Mouse (Mus musculus) cerebellum, postnatal 36 days (tissue): Measurements from ENCODE around the gene Tmem95.
"Not testable (repeated sequence)": the region's sequence is repeated elsewhere in the genome, so short reads cannot be mapped to it uniquely, and the experiment has no call there.

Source experiments
- DNase-seq, 2 experiments: peaks; one replicate each; pipeline ENCODE4 v3.0.0; 2021 to 2022; ENCODE audit warnings: mixed read lengths in 2 of 2

Tmem95 gene

DNA sequence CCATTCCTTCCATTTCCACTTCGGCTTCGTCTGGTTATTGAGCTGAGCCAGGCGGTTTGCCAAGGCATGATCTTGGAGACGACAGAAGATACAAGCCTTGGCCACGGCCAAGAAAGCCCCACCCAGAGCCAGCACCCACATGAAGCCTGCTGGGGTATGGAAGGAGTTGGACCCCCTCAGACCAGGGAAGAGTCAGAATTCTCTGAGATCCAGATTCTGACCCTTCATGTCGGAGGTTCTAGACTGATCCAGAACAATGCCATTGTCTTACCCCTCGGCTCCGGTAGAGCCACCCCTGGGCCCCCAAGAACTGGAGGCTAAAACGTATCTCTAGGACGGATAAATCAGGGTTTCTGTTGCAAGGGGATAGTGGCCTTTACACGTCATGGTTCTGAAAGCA, at the start of gene Tmem95:
Gene Tmem95, minus strand, starts transcription at position 141 of the 400 bp plus-strand sequence.
- DNase-seq, result no peak

DNA sequence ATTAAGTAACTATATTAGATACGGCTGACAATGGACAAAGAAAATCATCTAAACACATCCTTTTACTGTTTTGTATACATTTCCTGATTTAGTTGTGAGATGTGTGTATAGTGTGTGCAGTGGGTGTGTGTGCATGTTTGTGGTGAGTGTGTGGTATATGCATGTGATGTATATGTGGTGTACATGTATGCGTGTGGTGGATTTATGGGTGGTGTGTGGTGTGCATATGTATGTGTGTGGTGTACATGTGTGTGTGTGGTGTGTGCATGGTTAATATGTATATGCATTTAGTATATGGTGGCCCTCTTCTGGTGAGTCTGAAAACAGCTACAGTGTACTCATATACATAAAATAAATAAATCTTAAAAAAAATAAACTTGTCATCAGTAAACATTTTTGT, 49.7 kb upstream of the Tmem95 start:
- DNase-seq, result no peak

DNA sequence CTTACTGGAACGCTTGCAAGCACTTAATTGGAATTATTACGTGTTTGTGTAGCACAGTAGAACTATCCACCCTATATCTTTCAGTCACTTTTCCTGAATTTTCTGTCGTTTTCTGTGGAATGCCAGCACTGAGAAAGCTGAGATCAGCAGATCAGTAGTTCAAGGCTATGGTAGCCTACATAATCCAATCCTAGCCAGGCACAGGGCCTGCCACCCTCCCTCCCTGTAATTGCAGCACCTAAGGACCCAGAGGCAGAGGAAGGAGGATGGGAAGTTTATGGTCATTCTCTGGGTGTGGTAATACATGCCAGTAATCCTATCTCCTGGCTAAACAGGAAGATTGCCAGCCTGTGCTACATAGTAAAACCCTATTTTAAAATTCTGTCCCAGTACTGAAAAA, 45.0 kb upstream of the Tmem95 start:
- DNase-seq, result no peak

DNA sequence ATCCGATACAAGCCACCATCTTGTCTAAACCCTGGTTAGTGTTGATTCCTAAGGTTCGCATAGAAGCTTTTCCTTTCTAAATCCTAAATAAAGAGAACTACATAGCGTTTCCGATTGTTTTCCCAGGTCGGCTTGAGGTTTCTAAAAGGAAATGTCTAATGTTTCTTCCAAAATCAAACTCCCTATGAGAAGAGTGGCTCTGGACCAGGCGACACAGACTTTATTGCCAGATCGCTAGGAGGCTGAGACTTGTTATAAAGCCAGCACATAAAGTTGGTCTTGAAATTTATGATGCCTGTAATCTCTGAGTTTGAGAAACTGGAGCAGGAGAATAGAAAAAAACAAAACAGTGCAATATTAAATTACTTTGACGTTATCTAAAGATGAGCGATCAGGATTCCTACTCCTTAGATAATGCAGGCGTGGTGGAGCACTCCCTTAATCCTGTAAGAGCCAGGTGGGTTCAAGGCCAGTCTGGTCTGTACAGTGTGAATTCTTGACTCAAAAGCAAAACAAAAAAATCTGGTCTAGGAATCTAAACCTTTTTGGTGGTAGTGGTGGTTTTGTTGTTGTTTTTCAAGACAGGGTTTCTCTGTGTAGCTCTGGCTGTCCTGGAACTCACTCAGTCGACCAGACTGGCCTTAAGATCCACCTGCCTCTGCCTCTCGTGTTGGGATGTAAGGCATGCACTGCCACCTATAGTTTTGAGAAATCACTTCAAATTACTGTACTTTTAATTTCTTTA, 44.4 kb upstream of the Tmem95 start:
- DNase-seq, result no peak

DNA sequence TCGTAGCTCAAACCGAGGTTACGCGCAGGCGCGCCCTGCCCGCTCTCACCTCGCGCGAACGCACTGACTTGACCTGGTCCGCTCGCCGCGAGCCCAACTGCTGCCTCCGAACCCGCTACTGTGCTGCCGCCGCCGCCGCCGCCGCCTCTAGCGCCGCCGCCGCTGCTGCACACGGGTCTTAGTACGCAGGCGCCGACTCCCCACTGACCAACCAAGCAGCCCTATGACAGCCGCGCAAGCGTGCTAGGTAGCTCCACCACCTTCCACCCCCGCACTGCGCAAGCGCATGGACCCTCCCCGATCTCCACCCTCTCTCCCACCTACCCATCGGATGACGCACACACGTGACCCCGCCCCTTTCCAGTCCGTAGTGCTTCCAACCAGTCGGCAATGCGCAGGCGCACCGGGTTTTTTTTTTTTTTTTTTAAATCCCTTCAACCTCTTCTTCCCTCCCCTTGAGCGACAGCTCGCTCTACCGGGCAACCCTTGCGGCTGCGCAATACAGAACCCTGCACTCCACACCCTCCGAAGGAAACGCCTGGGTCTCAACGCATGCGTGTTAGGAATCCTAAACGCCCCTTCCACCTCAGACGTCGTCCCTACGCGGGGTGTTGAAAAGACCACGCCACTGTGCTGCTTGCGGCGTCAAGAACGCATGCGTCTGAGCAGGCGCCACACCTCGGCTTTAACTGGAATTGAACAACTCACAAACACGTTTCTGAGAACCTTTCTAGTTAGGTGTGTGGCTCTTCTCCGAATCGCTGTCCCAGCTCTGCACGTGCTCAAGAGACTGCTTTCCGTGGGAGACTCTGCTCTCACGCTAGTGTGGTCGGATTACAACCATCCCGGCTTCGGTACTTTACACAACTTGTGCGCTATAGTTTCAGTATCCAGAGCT, 43.5 kb upstream of the Tmem95 start, which contains the start of gene Eif5a:
Gene Eif5a, minus strand, starts transcription at position 845 of the 898 bp plus-strand sequence.
- peak; percentile 100 for DNase-seq

DNA sequence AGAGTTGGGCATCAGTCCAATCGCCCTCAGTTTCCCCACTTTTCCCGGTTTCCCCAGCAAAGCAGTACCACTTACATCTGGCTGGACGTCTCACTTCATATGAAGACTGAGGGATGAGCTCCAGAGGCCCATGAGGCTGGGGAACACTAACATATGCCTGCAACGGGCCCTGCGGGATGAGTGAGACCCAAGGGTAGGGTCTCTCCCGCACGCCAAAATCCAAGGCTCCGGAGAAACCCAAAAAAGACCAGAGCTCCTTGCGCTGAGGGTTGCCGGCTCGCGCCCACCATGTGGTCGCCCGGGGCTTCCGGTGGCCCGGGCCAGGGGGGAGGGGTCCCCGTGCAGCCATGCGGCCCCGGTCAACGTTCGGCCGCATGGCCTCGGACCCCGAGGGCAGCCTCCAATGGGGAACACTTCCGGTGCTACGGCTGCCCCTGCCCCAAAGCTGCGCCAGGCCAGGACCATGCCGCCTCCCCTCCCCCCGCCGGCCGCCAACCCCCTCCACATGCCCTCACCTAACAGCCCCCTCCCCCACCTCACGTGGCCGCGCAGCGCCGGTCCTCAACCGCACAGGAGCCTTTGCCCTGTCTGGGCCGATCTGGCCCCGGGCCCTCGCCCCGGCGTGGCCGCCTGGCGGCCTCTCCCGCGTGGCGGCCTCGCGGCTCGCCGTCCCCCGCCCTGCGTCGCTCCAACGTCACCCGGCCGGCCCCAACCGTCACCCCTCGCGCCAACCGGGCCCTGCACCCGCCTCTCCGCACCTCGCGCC, 42.6 kb upstream of the Tmem95 start:
- DNase-seq, result peak in 1 of 2 experiments; percentile 40

DNA sequence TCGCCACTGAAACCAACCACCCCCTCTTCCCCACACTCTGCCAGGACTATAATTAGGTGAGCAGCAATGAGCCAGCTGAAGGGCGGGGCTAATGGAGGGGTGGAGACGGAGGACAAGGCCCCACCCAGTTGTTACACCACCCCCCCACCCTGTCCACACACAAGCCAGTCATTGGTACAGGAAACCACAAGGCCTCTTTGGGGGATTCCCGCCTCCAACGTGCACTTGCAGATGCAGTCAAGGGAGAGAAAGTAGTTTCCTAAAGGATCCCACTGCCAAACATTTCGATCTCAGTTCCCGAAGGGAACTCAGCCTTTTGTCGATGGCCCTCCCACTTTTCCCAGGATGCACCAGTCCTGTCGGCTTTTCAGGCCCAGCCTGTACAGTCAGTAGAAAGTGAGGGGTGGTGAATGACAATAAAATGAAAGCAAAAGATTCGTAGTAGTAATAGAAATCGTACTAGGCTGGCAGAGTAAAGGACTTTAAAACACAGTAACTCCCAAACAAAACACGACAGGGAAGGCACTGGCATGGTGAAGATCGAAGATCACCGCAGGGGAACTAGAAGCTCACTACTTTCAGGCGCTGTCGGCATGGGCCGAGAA, 41.9 kb upstream of the Tmem95 start:
- peak; percentile 39 to 42 for DNase-seq

DNA sequence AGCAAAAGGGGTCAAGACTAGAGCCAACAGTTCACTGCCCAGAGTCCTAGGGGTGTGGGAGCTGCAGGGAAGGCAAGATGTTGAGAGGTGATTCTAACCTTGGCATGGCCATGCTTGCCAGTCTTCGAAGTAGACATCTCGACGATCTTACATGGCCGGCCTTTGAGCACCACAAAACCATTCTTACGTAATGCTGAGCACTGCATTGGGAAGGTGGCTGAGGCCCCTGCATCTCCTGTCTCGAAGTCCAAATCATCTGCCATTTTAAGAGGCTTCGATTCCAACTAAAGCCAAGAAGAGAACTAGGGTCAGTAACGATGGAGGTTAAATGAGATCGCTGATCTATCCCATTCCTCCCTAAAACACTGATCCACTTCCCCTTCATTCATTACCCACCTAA, 41.2 kb upstream of the Tmem95 start:
- no peak for DNase-seq

DNA sequence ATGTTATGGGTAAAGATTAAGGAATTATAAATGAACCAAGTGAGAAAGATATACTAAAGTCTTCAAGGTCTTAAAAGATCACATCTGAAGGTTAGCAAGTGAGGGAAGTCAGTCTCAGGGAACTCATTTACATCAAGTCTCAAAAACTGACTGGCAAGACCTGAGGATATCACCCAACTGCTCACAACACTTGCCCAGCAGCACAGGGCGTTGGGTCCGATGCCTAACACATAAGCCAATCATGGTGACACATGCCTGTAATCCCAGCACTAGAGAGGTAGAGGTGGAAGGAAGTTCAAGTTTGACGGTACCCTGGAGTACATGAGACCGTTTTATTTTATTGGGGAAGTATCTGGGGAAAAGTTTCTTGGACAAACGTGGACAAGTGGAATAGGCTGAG, 40.3 kb upstream of the Tmem95 start:
- no peak for DNase-seq

DNA sequence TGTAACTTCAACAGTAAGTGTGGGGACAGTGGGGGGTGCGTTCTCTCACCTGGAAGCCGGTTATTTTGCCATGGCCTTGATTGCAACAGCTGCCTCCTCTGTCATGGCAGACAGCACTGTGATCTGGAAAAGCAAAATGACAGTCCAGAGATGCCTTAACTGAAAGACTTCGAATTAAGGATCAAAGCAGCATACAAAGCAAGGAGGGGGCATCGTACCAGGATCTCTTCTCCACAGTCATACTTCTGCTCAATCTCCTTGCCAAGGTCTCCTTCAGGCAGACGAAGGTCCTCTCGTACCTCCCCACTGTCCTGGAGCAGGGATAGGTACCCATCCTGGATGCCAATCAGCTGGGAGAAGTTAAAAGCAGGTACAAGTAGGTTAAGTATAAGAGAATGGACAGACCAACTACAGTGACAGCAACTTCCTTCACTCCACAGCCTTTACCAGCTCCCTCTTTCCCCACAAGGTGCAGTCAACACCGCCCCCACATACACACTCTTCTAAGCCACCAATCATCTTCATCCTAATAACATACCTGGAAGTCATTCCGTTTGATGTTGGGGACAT, 39.6 kb upstream of the Tmem95 start:
- no peak for DNase-seq

DNA sequence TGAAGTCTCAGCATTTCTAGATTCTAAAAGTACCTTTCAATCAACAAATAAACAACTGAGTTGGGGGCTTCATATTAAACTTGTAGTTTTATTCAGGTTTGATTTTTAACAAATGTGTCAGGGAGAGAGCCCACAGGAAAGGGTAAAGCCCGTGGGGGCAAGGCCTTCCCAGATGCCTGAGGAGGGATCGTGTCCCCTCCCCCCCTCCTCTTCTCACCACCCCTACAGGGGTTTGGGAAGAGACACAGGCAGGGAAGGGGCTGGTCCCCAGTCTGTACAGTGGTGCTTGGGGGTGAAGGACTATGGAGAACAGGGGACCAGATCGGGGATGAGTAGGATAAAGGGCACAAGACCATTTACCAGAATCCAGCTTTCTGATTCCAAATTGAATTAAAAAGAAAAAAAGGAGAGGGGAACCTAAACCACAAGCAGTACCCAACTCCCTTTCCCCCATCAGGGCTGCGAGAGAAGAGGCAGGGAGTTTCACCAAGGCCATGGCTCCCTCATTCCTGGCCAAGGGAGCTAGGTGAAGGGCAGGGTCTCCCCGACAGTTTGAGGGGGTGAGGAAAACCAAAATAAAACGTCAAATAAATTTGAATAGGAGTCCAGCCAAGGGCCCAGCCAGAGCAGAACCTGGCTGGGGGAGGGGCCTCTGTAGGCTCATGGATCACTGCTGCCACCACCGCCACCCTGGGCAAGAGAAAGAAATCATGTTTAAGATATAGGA, 39.0 kb upstream of the Tmem95 start:
- DNase-seq, result not testable (repeated sequence)

DNA sequence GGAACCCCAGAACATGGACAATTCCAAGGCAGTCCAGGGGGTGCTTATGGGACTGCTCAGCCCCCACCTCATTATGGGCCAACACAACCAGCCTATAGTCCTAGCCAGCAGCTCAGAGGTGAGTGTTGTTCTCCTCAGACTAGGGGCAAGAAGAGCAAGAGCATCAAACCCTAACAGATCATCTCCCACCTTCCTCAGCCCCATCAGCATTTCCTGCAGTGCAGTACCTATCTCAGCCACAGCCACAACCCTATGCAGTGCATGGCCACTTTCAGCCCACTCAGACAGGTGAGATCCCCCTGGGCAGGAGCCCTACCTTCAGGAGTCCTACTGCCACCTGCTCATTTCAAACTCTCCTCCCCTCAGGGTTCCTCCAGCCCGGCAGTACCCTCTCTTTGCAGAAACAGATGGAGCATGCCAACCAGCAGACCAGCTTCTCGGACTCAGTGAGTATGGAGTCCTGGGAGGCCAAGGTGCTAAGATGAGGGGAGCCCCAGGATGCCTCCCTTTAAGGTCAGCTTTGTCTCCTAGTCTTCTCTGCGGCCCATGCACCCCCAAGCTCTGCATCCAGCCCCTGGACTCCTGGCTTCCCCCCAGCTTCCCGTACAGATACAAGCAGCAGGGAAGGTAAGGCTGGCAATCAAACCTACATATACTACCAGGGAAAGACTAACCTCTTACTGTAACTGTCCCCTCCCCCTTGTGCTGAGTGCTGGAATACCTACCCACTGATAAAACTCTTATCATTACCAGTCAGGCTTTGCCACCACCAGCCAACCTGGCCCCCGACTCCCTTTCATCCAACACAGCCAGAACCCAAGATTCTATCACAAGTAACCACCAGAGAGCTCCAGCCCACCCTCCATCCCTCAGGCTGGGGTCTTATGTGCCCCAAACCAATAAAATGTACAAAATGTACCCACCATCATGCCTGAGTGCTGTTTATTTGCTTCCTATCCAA, 38.1 kb upstream of the Tmem95 start:
- DNase-seq, result no peak

DNA sequence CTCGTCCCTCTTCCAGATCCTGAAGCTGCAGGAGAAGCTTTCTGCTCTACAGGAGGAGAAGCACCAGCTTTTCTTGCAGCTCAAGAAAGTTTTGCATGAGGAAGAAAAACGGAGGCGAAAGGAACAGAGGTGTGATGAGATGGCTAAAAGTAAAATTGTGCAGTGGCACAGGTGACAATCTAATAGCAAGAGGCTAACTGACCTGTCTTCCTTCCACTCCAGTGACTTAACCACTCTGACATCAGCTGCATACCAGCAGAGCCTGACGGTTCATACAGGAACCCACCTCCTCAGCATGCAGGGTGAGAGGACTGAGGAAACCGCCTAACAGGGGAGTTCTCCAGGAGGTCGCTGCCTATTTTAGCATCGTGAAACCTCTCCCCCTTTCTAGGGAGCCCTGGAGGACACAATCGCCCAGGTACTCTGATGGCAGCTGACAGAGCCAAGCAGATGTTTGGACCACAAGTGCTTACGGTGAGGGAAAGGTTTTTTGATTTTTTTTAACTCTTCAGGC, 37.2 kb upstream of the Tmem95 start:
- no peak for DNase-seq

DNA sequence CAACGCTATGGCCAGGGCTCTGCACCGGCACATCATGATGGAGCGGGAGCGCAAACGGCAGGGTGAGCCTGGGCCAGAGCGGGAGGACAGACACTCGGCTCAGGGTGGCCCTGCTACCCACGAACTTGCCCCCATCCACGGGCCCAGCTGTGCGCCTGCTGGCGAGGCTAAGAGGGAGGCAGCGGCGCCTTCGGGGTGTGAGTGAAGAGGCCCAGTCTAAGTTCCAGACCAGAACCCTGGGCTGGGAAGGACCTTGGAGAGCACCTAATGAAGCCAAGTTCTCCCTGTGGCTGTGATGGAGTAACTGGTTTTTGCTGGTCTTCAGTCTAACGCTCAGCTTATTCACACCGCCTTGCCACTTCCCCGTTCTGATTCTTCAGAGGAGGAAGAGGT, 36.5 kb upstream of the Tmem95 start:
- DNase-seq, result no peak

DNA sequence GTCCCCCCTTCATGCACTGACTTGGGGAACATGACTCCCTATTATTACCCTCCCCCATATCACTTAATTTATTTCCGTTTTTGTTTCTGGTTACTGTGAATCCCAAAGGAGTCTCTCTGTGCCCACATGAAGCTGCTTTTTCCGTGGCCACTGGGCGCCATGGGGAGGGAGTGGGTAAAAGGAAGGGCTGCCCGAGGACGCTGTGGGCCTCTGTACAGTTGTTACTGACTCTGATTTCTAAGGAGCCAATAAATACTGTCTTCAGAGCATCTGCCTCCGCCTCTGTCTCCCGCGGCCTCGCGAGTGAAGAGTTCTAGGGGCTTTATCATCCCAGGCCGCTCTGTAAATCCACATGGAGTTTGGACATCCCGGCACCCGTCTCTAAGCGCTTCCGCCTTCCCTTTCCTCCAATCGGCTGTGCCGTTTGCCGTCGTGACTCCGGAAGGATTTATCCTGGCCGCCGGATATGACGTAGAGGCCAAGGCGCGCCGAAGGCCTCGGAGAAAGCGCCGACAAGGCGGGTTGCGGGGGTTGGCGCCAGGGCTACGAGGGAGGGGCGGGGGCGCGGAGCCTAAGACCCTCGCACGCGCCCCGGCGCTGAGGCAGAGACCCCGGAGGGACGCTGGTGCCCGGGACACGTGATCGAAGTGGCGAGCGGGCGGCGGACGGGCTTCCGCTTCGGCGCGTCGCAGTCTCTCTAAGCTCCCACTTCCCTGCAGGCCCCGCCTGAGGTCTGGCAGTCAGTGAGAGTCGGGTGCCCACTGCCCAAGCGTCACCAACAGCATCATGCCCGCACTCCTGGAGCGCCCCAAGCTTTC, 35.9 kb upstream of the Tmem95 start, which contains the start of gene Gps2:
Gene Gps2, plus strand, starts transcription at position 335 of the 818 bp plus-strand sequence.
- DNase-seq, result peak; percentile 94 to 97

DNA sequence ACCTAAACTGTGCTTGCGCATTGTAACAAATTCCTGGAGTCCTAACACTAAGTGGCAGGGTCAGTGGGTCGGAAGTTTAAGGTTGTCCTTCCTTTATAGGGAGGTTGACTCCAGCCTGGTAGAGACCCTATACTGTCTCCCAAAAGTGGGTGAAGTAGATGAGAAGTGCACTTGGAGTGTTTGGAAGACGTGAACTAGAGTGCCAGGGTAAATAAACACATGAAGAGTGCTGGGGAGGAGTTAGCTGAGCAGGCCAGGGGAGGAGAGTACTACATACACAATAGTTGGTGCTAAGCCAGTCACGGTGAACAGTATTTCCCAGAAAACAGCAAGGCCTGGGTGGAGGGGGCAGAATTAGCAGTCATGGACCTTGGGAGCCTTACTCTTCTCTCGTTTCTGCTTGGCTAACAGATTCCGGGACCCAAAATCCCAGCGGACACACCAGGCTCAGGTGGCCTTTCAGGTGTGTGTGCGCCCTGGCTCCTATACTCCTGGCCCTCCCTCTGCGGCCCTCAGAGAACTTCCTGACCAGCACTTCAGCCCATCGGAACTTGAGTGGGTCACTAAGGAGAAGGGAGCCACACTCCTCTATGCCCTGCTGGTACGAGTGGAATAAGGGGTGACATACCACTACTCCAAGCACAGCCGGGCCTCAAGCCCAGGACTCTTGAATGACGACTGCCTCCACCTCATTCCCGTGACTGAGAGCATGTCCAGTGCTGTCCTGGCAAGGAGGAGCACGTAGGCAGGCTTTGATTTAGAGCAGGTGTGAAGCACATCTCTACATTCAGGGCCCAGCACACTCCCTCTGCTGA, 35.1 kb upstream of the Tmem95 start:
- no peak for DNase-seq

DNA sequence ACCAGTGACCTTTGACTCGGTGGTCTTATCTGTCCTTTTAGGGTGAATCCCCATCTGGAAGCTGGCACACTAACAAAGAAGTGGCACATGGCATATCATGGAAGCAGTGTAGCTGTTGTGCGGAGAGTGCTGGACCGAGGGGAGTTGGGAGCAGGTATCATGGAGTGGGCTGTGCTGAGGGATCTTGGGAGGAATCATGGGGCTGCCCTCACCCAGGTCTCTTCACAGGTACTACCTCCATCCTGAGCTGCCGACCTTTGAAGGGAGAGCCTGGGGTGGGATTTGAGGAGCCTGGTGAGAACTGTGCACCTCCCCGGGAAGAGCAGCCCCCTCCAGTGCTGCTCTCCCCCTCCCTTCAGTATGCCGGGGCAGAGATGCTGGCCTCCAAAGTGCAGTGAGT, 33.9 kb upstream of the Tmem95 start:
- no peak for DNase-seq
